Mouse (Mus musculus): ENCODE data around the gene Hoxb6.

Hoxb6 gene

DNA sequence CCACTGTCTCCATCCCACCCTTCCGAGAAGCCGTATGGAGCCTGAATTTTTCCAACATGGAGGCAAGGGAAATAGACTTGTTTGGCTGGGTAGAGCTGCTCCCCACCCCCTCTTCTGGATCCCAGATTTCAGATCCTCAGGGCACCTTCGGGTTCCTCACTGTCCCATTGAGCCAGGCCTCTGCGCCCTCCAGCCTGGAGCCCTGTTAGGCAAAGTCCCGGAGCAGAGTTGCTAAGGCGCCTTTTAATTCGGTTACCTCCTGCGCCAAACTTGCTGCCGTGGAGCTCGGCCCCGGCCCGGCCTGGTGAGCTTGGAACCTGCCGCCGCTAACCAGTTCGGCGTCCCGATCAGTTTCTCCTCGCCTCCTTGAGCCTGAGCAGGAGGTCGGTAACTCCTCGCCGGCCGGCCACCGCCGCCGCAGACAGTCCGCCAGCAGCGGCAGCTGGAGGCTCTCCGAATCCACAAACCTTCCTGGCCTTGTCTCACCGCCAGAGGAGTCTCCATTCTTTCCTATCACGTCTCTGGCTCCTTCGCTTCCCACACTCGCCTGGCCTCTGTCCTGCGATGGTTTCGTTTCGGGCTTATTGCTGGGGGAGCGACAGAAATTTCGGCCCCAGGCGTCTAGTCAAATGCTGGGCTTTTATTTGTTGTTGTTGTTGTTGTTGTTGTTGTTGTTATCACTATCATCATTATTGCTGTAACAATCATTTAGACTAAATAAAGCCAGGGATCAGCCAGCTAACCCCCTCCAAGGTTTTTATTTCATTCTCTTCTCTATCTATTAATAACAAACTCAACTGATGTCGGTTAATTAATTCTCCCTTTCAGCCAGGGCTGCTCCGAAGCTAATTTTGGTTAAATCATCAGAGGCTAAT, 49.7 kb downstream of the Hoxb6 start:
- ChIA-PET CTCF (interaction anchor here in 3 of 4 experiments (0.5 to 1.8 kb wide), 13 partner anchors 9 to 80 kb away, joined by 3 to 5 read pairs (median 3); partner anchors contain the start of genes Hoxb1 (in 1 of the 3) and Hoxb5 (in 1 of the 3)), POLR2A (interaction anchor here (0.7 to 2.7 kb wide), 10 partner anchors 8 to 960 kb away, joined by 3 to 12 read pairs (median 3); no protein-coding TSS in a partner anchor)

DNA sequence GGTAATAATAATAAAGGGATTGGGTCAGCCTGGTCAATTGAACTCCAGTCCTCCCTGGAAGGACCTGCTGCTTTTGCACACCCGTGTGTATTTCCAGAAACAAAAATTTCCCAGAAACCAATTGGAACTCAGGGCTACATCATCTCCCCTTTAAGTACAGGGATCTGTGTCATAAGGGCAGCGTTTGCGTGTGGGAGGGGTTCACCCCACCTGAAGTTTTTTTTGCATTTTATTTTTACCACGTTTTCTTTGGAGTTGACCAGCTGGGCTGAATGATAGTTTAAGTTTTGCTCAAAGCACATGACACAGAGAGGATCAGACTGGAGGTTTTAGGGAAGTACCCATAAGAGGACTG, 50.3 kb downstream of the Hoxb6 start:
- ChIA-PET CTCF (interaction anchor here in 3 of 4 experiments (0.5 to 1.8 kb wide), 5 partner anchors 11 to 51 kb away, joined by 3 to 4 read pairs (median 4); partner anchors contain the start of gene Hoxb5 (in 1 of the 3)), POLR2A (interaction anchor here in 2 of 4 experiments (0.9 to 2.7 kb wide), 3 partner anchors 9 to 10 kb away, joined by 3 to 12 read pairs (median 4); no protein-coding TSS in a partner anchor)

DNA sequence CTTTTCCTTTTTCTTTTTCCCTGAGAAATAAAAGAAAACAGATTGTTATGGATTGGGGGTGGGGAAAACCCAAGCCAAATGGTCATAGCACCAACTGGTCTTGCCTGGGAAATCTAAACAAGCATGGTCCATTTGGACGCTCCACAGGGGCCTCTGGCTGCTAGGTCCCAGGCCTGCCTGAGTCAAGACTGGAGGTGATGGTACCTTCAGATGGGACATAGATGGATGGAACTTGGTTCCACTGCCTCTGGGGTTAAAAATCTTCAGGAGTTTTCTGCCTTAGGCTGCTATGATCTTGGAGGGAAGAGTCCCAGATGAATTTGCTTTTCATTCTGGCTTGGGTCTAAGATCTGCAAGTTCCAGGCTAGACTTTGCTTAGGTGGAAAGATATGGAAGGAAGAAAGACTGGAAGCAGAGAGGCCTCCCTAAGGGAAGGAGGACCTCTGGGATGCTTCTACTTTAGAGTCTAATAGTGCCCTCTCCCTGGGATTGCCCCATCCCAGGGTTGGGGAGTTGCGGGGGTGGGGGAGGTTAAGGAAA, 51.0 kb downstream of the Hoxb6 start:
- POLR2A ChIA-PET, result no interaction called here
- CTCF ChIA-PET, result no interaction called here

GRCm38 (mm10) chr11:96344061-96344877, 52.0 kb downstream of the Hoxb6 start:
- ChIA-PET POLR2A (interaction anchor here (0.6 to 1.5 kb wide), 9 partner anchors 11 to 74 kb away, joined by 3 to 4 read pairs (median 3); partner anchors contain the start of gene Hoxb5 (in 2 of the 4)), CTCF (interaction anchor here in 2 of 4 experiments (0.5 to 0.8 kb wide), 3 partner anchors 10 to 49 kb away, joined by 3 read pairs; no protein-coding TSS in a partner anchor)

DNA sequence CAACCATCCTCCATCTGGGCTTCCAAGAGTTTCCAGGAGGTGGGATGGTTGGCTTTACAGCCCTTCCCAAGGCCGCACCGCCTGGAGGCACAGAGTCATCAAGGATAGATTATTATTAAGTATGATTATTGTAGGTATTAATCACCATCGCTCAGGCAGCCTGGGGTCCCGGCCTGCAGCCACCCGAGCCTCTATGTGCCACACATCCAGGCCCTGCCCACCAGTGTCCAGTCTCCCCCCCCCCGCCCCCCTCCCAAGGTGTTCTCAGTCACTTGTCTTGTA, 52.5 kb downstream of the Hoxb6 start:
- POLR2A ChIA-PET, result interaction anchor here (0.6 to 1.5 kb wide), 9 partner anchors 11 to 75 kb away, joined by 3 to 4 read pairs (median 3); partner anchors contain the start of gene Hoxb5 (in 2 of the 4)
- CTCF ChIA-PET, result interaction anchor here in 2 of 4 experiments (0.6 to 0.8 kb wide), 2 partner anchors 18 to 49 kb away, joined by 3 read pairs; no protein-coding TSS in a partner anchor

GRCm38 (mm10) chr11:96345220-96345892, 53.1 kb downstream of the Hoxb6 start:
- ChIA-PET POLR2A (interaction anchor here in 3 of 4 experiments (0.6 to 1.5 kb wide), 4 partner anchors 12 to 62 kb away, joined by 3 to 4 read pairs (median 4); no protein-coding TSS in a partner anchor), CTCF (interaction anchor here in 3 of 4 experiments (0.6 to 1.1 kb wide), 7 partner anchors 9 to 217 kb away, joined by 3 to 5 read pairs (median 3); no protein-coding TSS in a partner anchor)

DNA sequence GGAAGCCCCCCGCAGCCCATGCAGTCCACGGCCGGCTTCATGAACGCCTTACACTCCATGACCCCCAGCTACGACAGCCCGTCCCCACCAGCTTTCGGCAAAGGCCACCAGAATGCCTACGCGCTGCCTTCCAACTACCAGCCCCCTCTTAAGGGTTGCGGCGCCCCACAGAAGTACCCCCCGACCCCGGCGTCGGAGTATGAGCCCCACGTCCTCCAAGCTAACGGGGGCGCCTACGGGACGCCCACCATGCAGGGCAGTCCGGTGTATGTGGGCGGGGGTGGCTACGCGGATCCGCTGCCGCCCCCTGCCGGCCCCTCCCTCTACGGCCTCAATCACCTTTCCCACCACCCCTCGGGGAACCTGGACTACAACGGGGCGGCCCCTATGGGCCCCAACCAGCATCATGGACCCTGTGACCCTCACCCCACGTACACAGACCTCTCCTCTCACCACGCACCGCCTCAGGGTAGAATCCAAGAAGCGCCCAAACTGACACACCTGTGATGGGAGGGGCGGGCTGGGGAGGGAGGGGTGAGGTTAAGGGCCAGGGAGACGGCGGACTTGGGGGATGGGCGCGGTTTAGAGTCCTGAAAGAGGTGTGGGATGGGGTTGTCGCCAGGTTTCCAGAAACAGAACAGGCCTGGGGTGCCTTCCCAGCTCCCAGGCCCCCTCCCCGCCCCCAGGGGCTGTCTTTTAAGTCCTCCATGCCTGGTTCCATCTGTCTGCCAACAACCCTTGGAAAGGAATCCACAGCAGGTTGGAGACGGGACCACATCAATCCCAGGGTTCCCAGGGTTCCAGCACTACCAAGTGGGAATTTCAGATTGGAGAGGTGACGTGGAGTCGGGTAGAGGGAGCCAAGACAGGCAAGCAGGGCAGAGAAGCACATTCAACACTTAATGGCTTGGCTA, 53.9 kb downstream of the Hoxb6 start:
- CTCF ChIA-PET, result interaction anchor here in 3 of 4 experiments (0.6 to 1.1 kb wide), 6 partner anchors 8 to 216 kb away, joined by 3 to 5 read pairs (median 3); no protein-coding TSS in a partner anchor

GRCm38 (mm10) chr11:96346916-96347520, 54.7 kb downstream of the Hoxb6 start:
- ChIA-PET CTCF (no interaction called here), POLR2A (interaction anchor here in 3 of 4 experiments (0.6 to 1.5 kb wide), 4 partner anchors 8 to 268 kb away, joined by 3 to 6 read pairs (median 4); no protein-coding TSS in a partner anchor)

More for the DNA sequence above, 53.9 kb downstream of the Hoxb6 start:
- POLR2A ChIA-PET, result interaction anchor here in 2 of 4 experiments (0.6 to 1.5 kb wide), 4 partner anchors 9 to 37 kb away, joined by 3 to 6 read pairs (median 4); no protein-coding TSS in a partner anchor

- ChIA-PET POLR2A (interaction anchor here in 1 of 4 experiments (0.6 to 1.5 kb wide), 6 partner anchors 8 to 267 kb away, joined by 3 to 6 read pairs (median 4); no protein-coding TSS in a partner anchor), CTCF (interaction anchor here in 3 of 4 experiments (0.6 to 0.7 kb wide), 4 partner anchors 68 to 232 kb away, joined by 3 to 9 read pairs (median 3); no protein-coding TSS in a partner anchor)
Measured at GRCm38 (mm10) chr11:96347717-96348116, 55.4 kb downstream of the Hoxb6 start.

DNA sequence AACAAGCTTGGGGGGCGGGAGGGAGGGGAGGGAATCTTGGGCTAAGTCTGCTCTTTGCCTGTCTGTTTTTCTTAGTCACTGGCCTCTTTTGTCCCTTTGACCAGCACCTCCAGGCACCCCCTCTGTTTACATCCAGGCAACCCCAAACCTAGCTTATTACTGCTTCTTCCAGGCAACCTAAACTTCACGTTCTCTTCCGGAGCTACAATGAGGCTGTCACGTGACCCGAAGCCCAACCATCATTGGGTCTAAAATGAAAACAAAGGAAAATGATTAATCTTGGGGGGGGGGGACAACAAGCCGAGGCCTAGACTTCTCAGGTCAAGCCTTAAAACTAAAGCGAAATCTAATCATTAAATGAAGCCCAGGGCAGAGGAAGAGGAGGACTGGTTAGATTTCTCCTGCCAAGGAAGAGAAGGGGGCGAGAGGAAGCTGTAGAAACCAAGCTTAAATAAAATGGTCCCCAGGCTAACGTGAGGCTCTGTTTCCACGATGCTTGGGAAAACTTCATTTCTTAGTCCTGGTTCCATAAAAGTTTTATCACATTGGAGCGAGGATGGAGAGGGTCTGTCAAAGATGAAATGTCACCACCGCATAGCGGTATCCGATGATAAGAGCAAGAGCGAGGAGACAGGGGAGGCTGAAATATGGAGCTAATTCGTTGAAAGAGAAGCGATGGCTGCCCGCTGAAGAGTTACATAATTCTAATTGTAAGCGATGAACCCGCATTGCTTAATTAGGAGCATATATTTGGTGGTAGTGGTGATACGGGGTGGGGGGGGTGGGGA, 56.1 kb downstream of the Hoxb6 start:
- CTCF ChIA-PET, result interaction anchor here in 3 of 4 experiments (0.6 to 0.7 kb wide), 4 partner anchors 68 to 232 kb away, joined by 3 to 9 read pairs (median 3); no protein-coding TSS in a partner anchor
- POLR2A ChIA-PET, result interaction anchor here in 2 of 4 experiments (0.6 to 1.2 kb wide), 5 partner anchors 9 to 1275 kb away, joined by 3 to 5 read pairs (median 3); no protein-coding TSS in a partner anchor

GRCm38 (mm10) chr11:96348988-96349387, 56.7 kb downstream of the Hoxb6 start:
- ChIA-PET CTCF (interaction anchor here in 2 of 4 experiments (0.5 to 1.4 kb wide), 2 partner anchors 59 to 72 kb away, joined by 3 to 4 read pairs; no protein-coding TSS in a partner anchor), POLR2A (interaction anchor here in 3 of 4 experiments (0.5 to 0.9 kb wide), 4 partner anchors 16 to 1274 kb away, joined by 3 to 6 read pairs (median 4); no protein-coding TSS in a partner anchor)

- POLR2A ChIA-PET, result interaction anchor here in 3 of 4 experiments (0.5 to 1.0 kb wide), 6 partner anchors 16 to 290 kb away, joined by 3 to 6 read pairs (median 4); no protein-coding TSS in a partner anchor
- CTCF ChIA-PET, result interaction anchor here (0.5 to 1.4 kb wide), 5 partner anchors 9 to 73 kb away, joined by 3 to 4 read pairs (median 3); no protein-coding TSS in a partner anchor
Measured at GRCm38 (mm10) chr11:96349491-96350340, 57.4 kb downstream of the Hoxb6 start.

DNA sequence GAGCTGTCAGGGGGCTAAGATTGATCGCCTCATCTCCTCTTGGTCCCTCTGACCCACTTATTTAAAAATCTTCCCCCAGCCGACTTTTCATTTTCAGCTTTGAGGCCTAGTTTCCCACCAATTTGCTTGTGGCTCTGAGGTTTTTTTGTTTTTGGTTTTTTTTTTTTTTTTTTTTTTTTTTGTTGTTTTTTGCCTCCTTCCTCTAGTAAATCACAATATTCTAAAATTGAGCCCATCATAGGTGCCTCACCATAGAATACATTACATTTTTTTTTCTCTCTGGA, 58.0 kb downstream of the Hoxb6 start, which contains the start of gene Hoxb2:
Hoxb2 (plus strand) TSS at position 185 of the 284 bp plus-strand sequence.
- CTCF ChIA-PET, result interaction anchor here in 3 of 4 experiments (0.6 to 1.4 kb wide), 4 partner anchors 9 to 57 kb away, joined by 3 to 4 read pairs (median 3); no protein-coding TSS in a partner anchor
- POLR2A ChIA-PET, result interaction anchor here in 3 of 4 experiments (0.6 to 1.0 kb wide), 3 partner anchors 25 to 81 kb away, joined by 3 to 6 read pairs (median 3); no protein-coding TSS in a partner anchor

DNA sequence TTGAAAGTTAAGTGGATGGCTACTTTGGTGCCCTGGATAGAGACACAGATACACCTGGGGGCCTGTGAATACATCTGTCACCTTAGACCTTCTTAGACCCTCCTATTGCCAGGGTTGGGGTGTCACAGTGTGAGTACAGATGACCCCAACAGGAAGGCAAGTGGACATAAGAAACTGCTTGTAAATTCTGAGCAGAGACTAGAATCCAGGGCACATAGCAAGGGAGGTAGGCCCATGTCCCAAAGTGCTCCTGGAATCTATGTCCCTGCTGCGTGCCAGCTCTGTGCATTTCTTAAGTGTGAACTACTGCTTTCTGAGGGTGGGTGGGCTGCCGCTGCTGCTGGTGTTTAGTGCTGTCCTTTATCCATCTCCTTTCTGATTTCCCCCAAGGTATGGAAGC, 58.5 kb downstream of the Hoxb6 start:
- ChIA-PET CTCF (no interaction called here), POLR2A (interaction anchor here in 2 of 4 experiments (0.6 to 1.0 kb wide), 3 partner anchors 24 to 82 kb away, joined by 3 read pairs; no protein-coding TSS in a partner anchor)

All from embryonic stem cell, embryonic (primary cell).